Comparison of ENCODE assay signal across 18 mouse cellular contexts in genomic region chr6:5222080-5222479, GRCm38 (mm10). TPM values are rescaled to one million over a fixed set of nuclear protein-coding genes. Genes with fewer than 3 reads are reported as not detected.
A peak's percentile ranks its signal among the peaks of the same experiment; 100 is the strongest.
DNase-seq lines count a peak whose midpoint lies in the region; ATAC-seq and TF ChIP-seq lines count a peak whose summit lies in the region.
"Had no signal": no experiment of that assay in that cellular context is flagged by ENCODE, and none has a peak within 500 bp of the region (broad histone marks: within the 10 kb centered on the region; RNA-seq: fewer than 3 reads in every experiment).

No protein-coding gene starts in this region.

- no peak overlapping the region for H3K4me2 ChIP-seq in liver, embryonic 13.5 days
- H3K4me2 ChIP-seq in liver, postnatal 0 days (ENCODE audit: low read depth, low read length), result peak overlapping the region; percentile 36
- no peak overlapping the region for H3K4me2 ChIP-seq in forebrain, postnatal 0 days (ENCODE audit: low read depth)
- H3K4me2 ChIP-seq: embryonic facial prominence, embryonic 12.5 days; forebrain, embryonic 12.5 days; heart, embryonic 13.5 days; hindbrain, embryonic 15.5 days had no signal

- WGBS in liver, embryonic 13.5 days (ENCODE audit: insufficient replicate concordance), result 61% methylated on average over 3 of the region's 3 CpGs
- 61% methylated on average over 3 of the region's 3 CpGs for WGBS in liver, postnatal 0 days (ENCODE audit: insufficient replicate concordance)
- 74% methylated on average over 3 of the region's 3 CpGs for WGBS in forebrain, postnatal 0 days

- peak; percentile 46; the same call in 1 of the 2 replicates for TF ChIP-seq EP300 in liver, postnatal 0 days (IDR thresholded peaks at IDR 0.05; ENCODE audit: low read depth)

- no peaks in the 10 kb centered on the region for H3K9me3 ChIP-seq in liver, embryonic 13.5 days (replicated peaks)
- H3K9me3 ChIP-seq in liver, postnatal 0 days (ENCODE audit: low read length), result no peaks in the 10 kb centered on the region
- no peaks in the 10 kb centered on the region for H3K9me3 ChIP-seq in forebrain, postnatal 0 days (ENCODE audit: low read length)
- H3K9me3 ChIP-seq: embryonic facial prominence, embryonic 12.5 days; forebrain, embryonic 12.5 days; heart, embryonic 13.5 days; hindbrain, embryonic 15.5 days had no signal

- H3K27ac ChIP-seq in liver, embryonic 13.5 days, result peak overlapping the region; percentile 48; the same call in 1 of the 2 replicates
- peak overlapping the region; percentile 90 for H3K27ac ChIP-seq in liver, postnatal 0 days (ENCODE audit: low read depth)
- no peak overlapping the region for H3K27ac ChIP-seq in forebrain, postnatal 0 days (ENCODE audit: low read depth, low read length)
- H3K27ac ChIP-seq: embryonic facial prominence, embryonic 12.5 days; forebrain, embryonic 12.5 days; heart, embryonic 13.5 days; hindbrain, embryonic 15.5 days had no signal

- peak; percentile 31 for DNase-seq in NIH3T3 (ENCODE audit: low read depth)
- DNase-seq in liver, result peak; percentile 36
- DNase-seq in liver, embryonic 13.5 days, result no peak
- DNase-seq in liver, postnatal 0 days, result peak; percentile 58
- no peak for DNase-seq in cerebellum, adult 18-20 months
- no peak for DNase-seq in forebrain, postnatal 0 days
- DNase-seq: adrenal gland, postnatal 14 days; cerebellum, adult 11-12 months; cerebellum, adult 9-11 months; gastrocnemius, postnatal 14 days; heart, postnatal 36 days had no signal

- no peak for TF ChIP-seq CTCF in liver, postnatal 0 days (IDR thresholded peaks at IDR 0.05; ENCODE audit: low read depth)
- no peak for TF ChIP-seq CTCF in forebrain, postnatal 0 days (IDR thresholded peaks at IDR 0.05; ENCODE audit: low read depth)

- no peaks in the 10 kb centered on the region for H3K36me3 ChIP-seq in liver, embryonic 13.5 days
- no peaks in the 10 kb centered on the region for H3K36me3 ChIP-seq in liver, postnatal 0 days (replicated peaks; ENCODE audit: insufficient read depth, low read length)
- H3K36me3 ChIP-seq in forebrain, postnatal 0 days (ENCODE audit: insufficient read depth), result no peaks in the 10 kb centered on the region
- H3K36me3 ChIP-seq: embryonic facial prominence, embryonic 12.5 days; forebrain, embryonic 12.5 days; hindbrain, embryonic 15.5 days had no signal

- no peaks in the 10 kb centered on the region for H3K27me3 ChIP-seq in liver, embryonic 13.5 days
- no peaks in the 10 kb centered on the region for H3K27me3 ChIP-seq in liver, postnatal 0 days (ENCODE audit: insufficient read depth, low read length)
- no peaks in the 10 kb centered on the region for H3K27me3 ChIP-seq in forebrain, postnatal 0 days (ENCODE audit: insufficient read depth, low read length)
- H3K27me3 ChIP-seq: CH12.LX; embryonic facial prominence, embryonic 12.5 days; forebrain, embryonic 12.5 days; heart, embryonic 13.5 days; hindbrain, embryonic 15.5 days had no signal

- peaks cover 12% of the 10 kb centered on the region for H3K4me1 ChIP-seq in liver, embryonic 13.5 days (replicated peaks)
- H3K4me1 ChIP-seq in liver, postnatal 0 days (ENCODE audit: insufficient read depth), result 0 out of 2 replicates have a peak, but pooled peaks cover 4% of the 10 kb centered on the region
- H3K4me1 ChIP-seq in forebrain, postnatal 0 days (ENCODE audit: insufficient read depth), result no peaks in the 10 kb centered on the region
- H3K4me1 ChIP-seq: embryonic facial prominence, embryonic 12.5 days; forebrain, embryonic 12.5 days; heart, embryonic 13.5 days; hindbrain, embryonic 15.5 days had no signal

- H3K4me3 ChIP-seq in liver, embryonic 13.5 days (replicated peaks), result no peak overlapping the region
- H3K4me3 ChIP-seq in liver, postnatal 0 days (ENCODE audit: low read depth, low read length), result no peak overlapping the region
- no peak overlapping the region for H3K4me3 ChIP-seq in forebrain, postnatal 0 days (ENCODE audit: low read depth, low read length)
- H3K4me3 ChIP-seq: embryonic facial prominence, embryonic 12.5 days; forebrain, embryonic 12.5 days; heart, embryonic 13.5 days; hindbrain, embryonic 15.5 days had no signal

- H3K9ac ChIP-seq in liver, embryonic 13.5 days, result no peak overlapping the region
- H3K9ac ChIP-seq in liver, postnatal 0 days (replicated peaks), result no peak overlapping the region; the same call in 1 of the 2 replicates
- no peak overlapping the region for H3K9ac ChIP-seq in forebrain, postnatal 0 days
- H3K9ac ChIP-seq: embryonic facial prominence, embryonic 12.5 days; forebrain, embryonic 12.5 days; heart, embryonic 13.5 days; hindbrain, embryonic 15.5 days had no signal

- ATAC-seq in liver, embryonic 13.5 days (ENCODE audit: low read depth), result peak; percentile 56
- peak; percentile 97 for ATAC-seq in liver, postnatal 0 days
- no peak for ATAC-seq in forebrain, postnatal 0 days
- ATAC-seq: forebrain, embryonic 16.5 days had no signal

RNA-seq across cellular contexts. Expression of gene Pon1, which starts 28.3 kb away (rescaled TPM):
- polyA plus RNA-seq in liver, embryonic 13.5 days (2015; fragmentation: Nextera tagmentation; extraction: Ambion mirVana), result 2.3 TPM in 2 replicates
- 503 and 548 TPM in 2 replicates for polyA plus RNA-seq in liver, postnatal 0 days (2015; fragmentation: Nextera tagmentation; extraction: Ambion mirVana)
- total RNA-seq in forebrain, postnatal 0 days (2014; rRNA removed), result 0.14 TPM in 1 of 2 replicates, not detected in the other
- polyA plus RNA-seq in forebrain, postnatal 0 days (2015; fragmentation: Nextera tagmentation; extraction: Ambion mirVana), result 0.87 and 0.88 TPM in 2 replicates
- total RNA-seq: CH12.LX; gastrocnemius, postnatal 14 days had no signal
- polyA plus RNA-seq: heart, embryonic 13.5 days; heart, postnatal 0 days had no signal

RNA-seq across cellular contexts. Expression of gene Pon3, which starts 34.0 kb away (rescaled TPM):
- polyA plus RNA-seq in liver, embryonic 13.5 days (2015; fragmentation: Nextera tagmentation; extraction: Ambion mirVana), result 15.7 and 17.8 TPM in 2 replicates
- 43.3 and 44.4 TPM in 2 replicates for polyA plus RNA-seq in liver, postnatal 0 days (2015; fragmentation: Nextera tagmentation; extraction: Ambion mirVana)
- 1.5 and 3.9 TPM in 2 replicates for total RNA-seq in forebrain, postnatal 0 days (2014; rRNA removed)
- 3.0 and 4.7 TPM in 2 replicates for polyA plus RNA-seq in forebrain, postnatal 0 days (2015; fragmentation: Nextera tagmentation; extraction: Ambion mirVana)

Comparison
In these comparisons a context has a peak if more than half of its experiments do, and no peak if none do; other contexts are left out.
1. DNase-seq: peak in NIH3T3 (single experiment), liver (single experiment) and liver, postnatal 0 days (single experiment); none in liver, embryonic 13.5 days (single experiment), cerebellum, adult 18-20 months (0 of 2) and forebrain, postnatal 0 days (single experiment).
2. RNA of gene Pon1, which starts 28.3 kb away (polyA plus RNA-seq): 503 to 548 TPM in liver, postnatal 0 days; 2.3 TPM in liver, embryonic 13.5 days and 0.87 to 0.88 TPM in forebrain, postnatal 0 days; every median in the first group is over 100 times any median in the second.